Mouse (Mus musculus): Measurements from ENCODE around the gene Tas2r115.
"Not testable (repeated sequence)": the region's sequence is repeated elsewhere in the genome, so short reads cannot be mapped to it uniquely, and the experiment has no call there.

The Tas2r115 gene

DNA sequence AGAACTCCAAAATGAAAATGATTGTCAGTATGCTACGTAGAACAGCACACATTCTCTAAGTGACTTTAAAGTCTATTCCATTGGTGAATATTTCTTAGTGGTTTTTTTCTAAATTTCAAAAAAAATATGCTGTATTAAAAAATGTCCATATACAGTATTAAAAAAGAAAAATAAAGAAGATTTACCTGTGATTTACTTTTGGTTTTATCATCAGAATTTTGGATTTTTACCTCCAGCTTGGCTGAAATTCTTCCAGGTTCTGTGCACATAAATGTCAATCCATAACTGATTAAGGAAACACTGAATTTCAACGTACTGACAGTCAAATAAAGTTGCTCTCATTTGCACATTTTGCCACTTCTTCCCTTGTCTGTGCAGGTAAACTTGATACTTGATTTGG, at the start of gene Tas2r115:
TSS of gene Tas2r115 (minus strand) at position 101 of the 400 bp plus-strand sequence.
- no peak for DNase-seq (ENCODE audit: low spot score)

DNA sequence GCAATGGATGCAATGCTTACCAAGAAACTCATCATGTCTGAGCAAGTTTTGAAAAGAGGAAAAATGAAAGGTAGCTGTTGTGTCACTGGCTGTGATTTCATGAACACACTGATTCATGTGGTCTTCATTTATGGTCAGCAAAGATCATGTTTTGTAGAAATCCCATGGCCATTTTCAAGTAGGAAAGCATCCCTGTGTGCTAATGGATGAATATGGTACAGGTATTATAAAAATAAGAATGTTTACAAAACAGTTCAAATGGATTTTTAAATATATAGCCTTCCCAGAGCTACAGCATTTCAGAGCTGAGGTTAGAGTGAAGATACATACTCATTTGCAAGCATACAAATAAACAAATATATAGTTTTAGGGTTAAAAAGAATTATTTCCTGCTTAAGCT, 40.2 kb upstream of the Tas2r115 start, which contains the start of gene Tas2r136:
TSS of gene Tas2r136 (minus strand) at position 101 of the 400 bp plus-strand sequence.
- no peak for DNase-seq (ENCODE audit: low spot score)

DNA sequence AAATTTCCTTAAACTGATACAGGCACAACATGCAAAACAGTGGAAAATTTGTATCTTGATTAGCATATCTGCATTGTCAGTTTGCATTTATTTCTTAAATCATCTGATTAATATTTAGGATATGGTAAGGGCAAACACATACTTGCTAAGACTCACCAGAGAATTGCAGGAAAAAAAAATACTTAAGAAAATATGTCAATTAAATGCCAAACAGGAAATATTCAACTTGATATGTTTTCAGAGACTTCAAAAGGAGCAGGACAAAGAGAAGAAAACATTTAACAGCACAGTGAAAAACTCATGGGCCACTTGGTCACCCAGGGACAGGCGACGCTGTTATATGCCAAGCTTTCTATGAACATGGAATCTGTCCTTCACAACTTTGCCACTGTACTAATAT, 24.0 kb upstream of the Tas2r115 start, which contains the start of gene Tas2r102:
TSS of gene Tas2r102 (plus strand) at position 301 of the 400 bp plus-strand sequence.
- no peak for DNase-seq (ENCODE audit: low spot score)

DNA sequence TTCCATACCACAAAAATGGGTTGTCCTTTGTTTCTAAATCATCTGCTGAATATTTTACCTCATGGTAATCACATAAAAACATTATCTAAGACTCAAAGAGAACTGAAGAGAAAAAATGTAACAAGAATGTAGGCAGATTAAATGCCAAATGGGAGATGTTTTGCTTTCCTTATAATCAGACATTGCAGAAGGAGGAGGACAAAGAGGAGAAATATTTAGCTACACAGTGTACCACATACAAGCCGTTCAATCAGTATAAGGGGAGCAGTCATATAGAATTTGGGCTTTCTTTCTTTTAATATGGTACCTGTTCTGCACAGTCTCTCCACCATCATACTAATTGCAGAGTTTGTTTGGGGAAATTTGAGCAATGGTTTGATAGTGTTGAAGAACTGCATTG, 16.6 kb upstream of the Tas2r115 start, which contains the start of gene Tas2r124:
TSS of gene Tas2r124 (plus strand) at position 301 of the 400 bp plus-strand sequence.
- DNase-seq (ENCODE audit: low spot score), result no peak

DNA sequence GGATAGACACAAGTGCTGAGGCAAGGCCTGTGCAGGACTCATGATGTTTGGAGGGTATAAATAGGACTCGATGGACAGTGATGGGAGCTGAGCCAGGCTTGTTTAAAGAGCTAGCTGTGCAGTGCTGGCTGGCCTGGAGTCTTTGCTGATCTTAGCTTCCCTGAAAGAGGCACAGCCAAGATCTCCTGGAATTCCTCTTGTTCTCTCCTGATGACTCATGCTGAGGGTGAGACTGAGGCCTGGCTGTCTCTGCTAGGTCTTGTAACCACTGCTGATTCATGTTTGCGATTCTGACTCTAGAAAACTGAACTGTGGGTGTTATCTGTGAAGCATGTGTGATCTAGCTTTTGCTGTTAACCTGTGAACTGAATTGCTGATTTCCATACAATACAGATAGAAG, 12.4 kb upstream of the Tas2r115 start:
- peak; percentile 1 for DNase-seq (ENCODE audit: low spot score)

DNA sequence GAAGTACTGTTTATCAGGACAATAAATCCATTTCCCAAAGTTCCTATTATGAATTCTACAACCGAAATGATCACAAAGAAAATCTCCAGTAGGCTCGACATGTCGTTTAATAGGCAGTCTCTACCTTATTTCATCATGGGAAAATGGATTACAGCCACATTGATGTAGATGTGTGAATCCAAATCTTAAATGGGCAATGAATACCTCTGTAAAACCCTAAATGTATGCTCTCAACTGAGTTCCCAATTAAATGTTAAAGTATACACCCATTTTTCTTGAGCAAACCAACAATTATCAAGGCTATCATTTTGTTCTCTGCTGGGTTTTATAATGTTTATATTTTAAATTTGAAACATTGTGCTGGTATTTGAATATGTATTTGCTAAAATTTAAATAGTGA, 26.0 kb downstream of the Tas2r115 start, which contains the start of gene Tas2r122:
TSS of gene Tas2r122 (minus strand) at position 101 of the 400 bp plus-strand sequence.
- no peak for DNase-seq (ENCODE audit: low spot score)

DNA sequence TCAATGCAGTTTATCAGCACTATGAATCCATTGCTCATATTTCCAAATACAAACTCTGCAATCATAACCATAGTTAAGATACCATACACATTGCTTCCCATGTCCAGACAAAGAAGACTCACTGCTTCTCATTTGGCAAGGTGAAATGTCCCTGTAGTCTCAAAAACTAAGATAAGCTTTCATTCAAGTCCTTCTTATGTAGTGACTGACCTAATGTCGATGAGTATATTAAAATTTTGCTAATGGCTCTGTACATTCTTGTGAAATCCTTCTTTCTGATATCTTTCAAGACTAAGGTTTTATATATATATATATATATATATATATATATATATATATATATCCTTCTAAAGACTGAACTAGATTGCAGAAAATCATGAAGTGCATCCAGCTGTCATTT, 36.9 kb downstream of the Tas2r115 start, which contains the start of gene Tas2r121:
TSS of gene Tas2r121 (minus strand) at position 101 of the 400 bp plus-strand sequence.
- no peak for DNase-seq (ENCODE audit: low spot score)

DNA sequence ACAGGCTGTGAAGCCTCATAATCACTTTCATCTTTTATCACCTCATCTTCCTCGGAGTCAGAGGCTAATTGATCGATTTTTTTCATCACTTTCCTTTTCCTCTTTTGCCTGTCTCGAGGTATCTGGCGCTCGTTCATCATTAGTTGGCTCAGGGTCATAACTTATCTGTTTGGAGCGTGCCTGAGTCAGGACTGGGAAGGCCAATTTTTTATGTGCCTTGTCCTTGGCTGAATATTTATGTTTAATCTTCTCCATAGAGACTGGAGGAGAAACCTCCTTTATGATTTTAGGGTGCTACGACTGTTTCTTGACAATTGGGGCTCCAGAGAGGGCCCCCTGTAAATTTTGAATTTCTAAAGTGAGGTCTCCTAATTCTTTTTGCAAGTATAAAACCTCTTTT, 46.2 kb downstream of the Tas2r115 start:
- DNase-seq (ENCODE audit: low spot score), result not testable (repeated sequence)

Measured in left cerebral cortex, adult 11 months (tissue).